Mouse (Mus musculus) bone marrow, adult 2 months (tissue): ENCODE measurements around the gene Sorbs1.
A peak's percentile ranks its signal among the peaks of the same experiment; 100 is the strongest.

Experiments used
- CTCF ChIP-seq: fragments of 200-500 bp; IDR thresholded peaks from 2 replicates; pipeline ENCODE4 v1.5.1; 2011; ENCODE audit warnings: low read length, control low read depth; ENCODE audit not compliant: control insufficient read depth, insufficient read depth
- POLR2A ChIP-seq: fragments of 200-500 bp; IDR thresholded peaks from 2 replicates; pipeline ENCODE4 v1.6.1; 2011; ENCODE audit warnings: low read depth, mild to moderate bottlenecking, control low read depth, low read length, borderline replicate concordance; ENCODE audit not compliant: control insufficient read depth

DNA sequence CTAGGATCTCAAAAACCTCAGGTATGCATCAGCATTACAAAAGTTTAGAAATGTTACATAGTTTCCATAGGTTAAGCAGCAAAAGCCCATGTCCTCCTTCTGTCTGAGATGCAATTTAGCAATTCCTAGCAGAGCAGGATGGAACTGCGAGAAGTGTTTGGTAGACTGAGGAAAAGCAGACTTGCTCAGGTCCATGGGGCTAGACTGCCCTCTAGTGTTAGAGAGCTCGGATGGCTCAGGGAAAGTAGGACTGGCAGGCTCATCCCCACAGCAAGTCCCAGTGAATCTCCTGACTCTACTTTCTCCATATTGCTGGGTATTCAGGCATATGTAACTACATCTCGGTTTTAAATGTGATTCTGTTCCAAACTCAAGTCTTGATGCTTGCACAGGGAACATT, 31.3 kb upstream of the Sorbs1 start:
- TF ChIP-seq POLR2A (no peak), CTCF (peak; percentile 86)
